Mouse (Mus musculus) forebrain, embryonic 12.5 days (tissue): ENCODE results near the gene Fam227a. TPM values are rescaled to one million over a fixed set of nuclear protein-coding genes. Genes with fewer than 3 reads are reported as not detected.
A peak's percentile ranks its signal among the peaks of the same experiment; 100 is the strongest.
"Not testable (repeated sequence)": the region's sequence is repeated elsewhere in the genome, so short reads cannot be mapped to it uniquely, and the experiment has no call there.

Experiments used
- ATAC-seq: fragments of 200-750 bp; cut with Nextera tagmentation; 2 replicates; pipeline ENCODE4 v1.8.0; 2017; ENCODE audit warnings: moderate TSS enrichment; ENCODE audit not compliant: low FRiP score
- H3K27ac ChIP-seq: fragments of 300-500 bp; sonication (generic); 2 replicates; pipeline ENCODE4 v1.5.1; 2016; ENCODE audit warnings: mild to moderate bottlenecking
- H3K27me3 ChIP-seq: fragments of 300-500 bp; sonication (generic); 2 replicates; pipeline ENCODE4 v1.6.1; 2016; ENCODE audit warnings: mild to moderate bottlenecking
- H3K36me3 ChIP-seq: fragments of 300-500 bp; sonication (generic); replicated peaks from 2 replicates; pipeline ENCODE4 v1.6.1; 2016; ENCODE audit warnings: mild to moderate bottlenecking
- H3K4me1 ChIP-seq: fragments of 300-500 bp; sonication (generic); 2 replicates; pipeline ENCODE4 v1.6.1; 2016
- H3K4me2 ChIP-seq: fragments of 300-500 bp; sonication (generic); 2 replicates; pipeline ENCODE4 v1.6.1; 2016; ENCODE audit warnings: mild to moderate bottlenecking, moderate library complexity
- H3K4me3 ChIP-seq: fragments of 300-500 bp; sonication (generic); replicated peaks from 2 replicates; pipeline ENCODE4 v1.5.1; 2016; ENCODE audit warnings: mild to moderate bottlenecking
- H3K9ac ChIP-seq: fragments of 300-500 bp; sonication (generic); 2 replicates; pipeline ENCODE4 v1.6.1; 2016; ENCODE audit warnings: mild to moderate bottlenecking
- H3K9me3 ChIP-seq: fragments of 300-500 bp; sonication (generic); 2 replicates; pipeline ENCODE4 v1.6.1; 2016
- whole genome bisulfite sequencing: fragments of 180-500 bp; shearing (Covaris S2); methylation state at CpG from one replicate; pipeline ENCODE4 v1.1.7; 2016; 5-methylcytosine and 5-hydroxymethylcytosine counted together
- polyA plus RNA-seq: library from polyadenylated mRNA; unstranded; fragments of >200 nt; fragmentation: Nextera tagmentation; extraction: Ambion mirVana; gene quantifications from 2 replicates; pipeline ENCODE4 v1.2.1, GENCODE M21; 2016

Gene Fam227a
- polyA plus RNA-seq, 1 experiment from 2014 or later: 5.1 TPM

DNA sequence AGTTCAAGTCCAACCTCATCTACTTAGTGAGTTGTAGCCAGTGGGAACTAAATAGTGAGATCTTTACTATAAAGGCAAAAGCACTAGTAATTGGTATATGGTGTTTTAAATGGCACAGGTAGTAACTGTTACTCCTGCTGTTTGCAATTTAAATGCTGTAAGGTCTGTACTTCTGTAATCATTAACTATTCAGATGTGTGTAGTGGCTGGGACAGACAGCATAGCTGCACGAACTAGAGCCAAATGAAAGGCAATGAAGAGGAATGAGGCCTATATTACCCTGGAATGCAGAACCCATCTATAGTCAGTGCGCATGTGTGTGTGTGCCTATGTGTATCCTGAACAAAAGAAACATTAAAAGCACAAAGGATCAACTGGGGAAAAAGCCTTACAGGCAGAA, 19.2 kb upstream of the Fam227a start:
- no peak for ATAC-seq
- peaks cover 50% of the 10 kb centered on the region for H3K36me3 ChIP-seq
- no peak overlapping the region for H3K4me3 ChIP-seq
- H3K9me3 ChIP-seq: no peaks in the 10 kb centered on the region
- 90% methylated on average over 2 of the region's 2 CpGs for WGBS
- H3K4me2 ChIP-seq: no peak overlapping the region
- peaks cover 7% of the 10 kb centered on the region for H3K4me1 ChIP-seq
- no peaks in the 10 kb centered on the region for H3K27me3 ChIP-seq
- H3K9ac ChIP-seq: no peak overlapping the region
- no peak overlapping the region for H3K27ac ChIP-seq

DNA sequence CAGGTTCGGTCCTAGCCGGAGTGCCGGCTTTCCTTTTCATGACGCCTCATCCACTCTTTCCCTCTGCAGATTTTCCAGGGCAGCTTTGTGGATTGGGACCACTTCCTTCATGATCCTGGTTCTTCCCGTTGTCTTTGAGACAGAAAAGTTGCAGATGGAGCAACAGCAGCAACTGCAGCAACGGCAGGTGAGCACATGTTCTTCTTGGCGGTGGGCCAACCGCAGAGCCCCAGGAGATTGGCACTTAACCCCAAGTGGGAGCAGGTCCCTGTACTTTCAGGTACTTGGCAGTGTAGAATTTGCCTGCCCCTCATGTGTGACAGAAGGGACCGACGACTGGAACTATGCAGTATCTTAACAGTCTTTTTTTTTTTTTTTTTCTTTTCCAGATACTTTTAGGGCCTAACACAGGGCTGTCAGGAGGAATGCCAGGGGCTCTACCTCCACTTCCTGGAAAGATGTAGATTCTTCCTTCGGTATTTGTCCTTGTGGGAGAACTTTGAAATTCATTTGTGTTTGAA, 13.1 kb upstream of the Fam227a start:
- not testable (repeated sequence) for H3K27me3 ChIP-seq

DNA sequence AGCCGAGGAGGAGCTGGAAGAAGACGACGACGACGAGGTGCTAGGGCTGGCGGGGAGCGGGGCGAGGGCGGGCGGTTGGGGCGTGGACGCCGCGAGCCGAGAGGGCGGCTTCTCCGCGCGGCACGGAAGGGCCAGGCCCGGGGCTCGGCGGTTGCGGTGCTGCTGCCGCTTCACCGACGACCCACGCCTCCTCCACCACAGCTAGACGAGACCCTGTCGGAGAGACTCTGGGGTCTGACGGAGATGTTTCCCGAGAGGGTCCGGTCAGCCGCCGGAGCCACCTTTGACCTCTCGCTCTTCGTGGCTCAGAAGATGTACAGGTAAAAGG, 12.2 kb upstream of the Fam227a start:
- Histone ChIP-seq H3K9ac (peak overlapping the region; percentile 87), H3K27ac (0 out of 2 replicates have a peak overlapping the region, but pooled peaks have one; percentile 36), H3K4me2 (peak overlapping the region; percentile 90), H3K36me3 (peaks cover 56% of the 10 kb centered on the region), H3K4me3 (peak overlapping the region; percentile 94), H3K27me3 (no peaks in the 10 kb centered on the region), H3K4me1 (peaks cover 6% of the 10 kb centered on the region), H3K9me3 (no peaks in the 10 kb centered on the region)
- ATAC-seq: peak; percentile 73; the same call in 1 of the 2 replicates
- under 1% methylated on average over 37 of the region's 37 CpGs for WGBS

More for the DNA sequence above, 13.1 kb upstream of the Fam227a start:
- H3K4me1 ChIP-seq, ATAC-seq, H3K9ac ChIP-seq, H3K27ac ChIP-seq, H3K9me3 ChIP-seq: not testable (repeated sequence)
- peak overlapping the region; percentile 90 for H3K4me2 ChIP-seq
- H3K36me3 ChIP-seq: peaks cover 58% of the 10 kb centered on the region
- WGBS: 86% methylated on average over 11 of the region's 11 CpGs
- H3K4me3 ChIP-seq: peak overlapping the region; percentile 94

DNA sequence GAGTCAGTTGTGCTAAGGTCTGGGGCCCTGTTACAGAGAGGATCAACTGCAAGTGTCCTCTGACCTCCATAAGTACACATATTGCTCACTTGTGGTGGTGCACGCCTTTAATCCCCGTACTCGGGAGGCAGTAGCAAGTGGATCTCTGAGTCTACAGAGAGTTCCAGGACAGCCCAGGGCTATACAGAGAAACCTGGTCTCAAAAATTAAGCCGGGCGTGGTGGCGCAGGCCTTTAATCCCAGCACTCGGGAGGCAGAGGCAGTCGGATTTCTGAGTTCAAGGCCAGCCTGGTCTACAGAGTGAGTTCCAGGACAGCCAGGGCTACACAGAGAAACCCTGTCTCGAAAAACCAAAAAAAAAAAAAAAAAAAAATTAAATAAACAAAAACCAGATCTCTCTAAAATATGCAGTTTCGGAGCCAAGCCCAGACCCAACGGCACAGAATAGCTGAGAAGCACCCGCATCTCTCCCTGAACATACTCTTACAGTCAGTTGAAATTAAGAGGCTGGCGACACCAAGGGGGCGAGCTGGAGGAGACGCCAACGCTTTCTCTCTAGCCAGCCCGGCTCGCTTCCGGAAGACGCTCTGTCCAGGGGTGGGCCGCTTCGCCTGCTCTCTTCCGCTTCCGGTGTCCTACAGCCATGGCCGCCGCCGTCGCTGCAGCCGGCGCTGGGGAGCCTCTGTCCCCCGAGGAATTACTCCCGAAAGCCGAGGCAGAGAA, 11.7 kb upstream of the Fam227a start, which contains the start of gene Tomm22:
Gene Tomm22, plus strand, starts transcription at position 613 of the 723 bp plus-strand sequence.
- Histone ChIP-seq H3K9ac (peak within 1 kb of the TSS; percentile 87), H3K27ac (0 out of 2 replicates have a peak within 1 kb of the TSS, but pooled peaks have one; percentile 36), H3K4me2 (peak within 1 kb of the TSS; percentile 90), H3K36me3 (peaks cover 56% of the 10 kb centered on the region), H3K27me3 (no peaks in the 10 kb centered on the region), H3K4me3 (peak within 1 kb of the TSS; percentile 94), H3K4me1 (peaks cover 6% of the 10 kb centered on the region), H3K9me3 (no peaks in the 10 kb centered on the region)
- WGBS: 19% methylated on average over 32 of the region's 33 CpGs
- ATAC-seq: peak; percentile 97

DNA sequence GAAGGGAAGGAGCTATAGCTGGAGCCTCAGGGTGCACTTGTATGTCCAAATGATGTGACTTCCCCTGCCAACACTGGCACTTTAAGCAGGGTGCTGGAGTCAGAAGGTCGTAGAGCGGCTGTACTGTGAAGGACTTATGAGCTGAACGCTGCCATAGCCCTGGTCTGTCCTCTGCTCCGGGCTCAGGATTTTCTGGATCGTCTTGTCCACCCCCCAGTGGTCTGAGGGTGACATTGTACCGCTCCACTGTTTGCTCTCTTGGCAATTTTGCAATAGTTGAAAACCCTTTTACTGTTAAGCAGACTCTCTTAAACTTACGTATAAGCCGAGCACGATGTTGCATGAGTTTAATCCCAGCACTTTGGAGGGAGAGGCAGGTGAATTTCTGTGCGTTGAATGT, 10.4 kb upstream of the Fam227a start:
- 78% methylated on average over 10 of the region's 10 CpGs for WGBS
- Histone ChIP-seq H3K27me3 (no peaks in the 10 kb centered on the region), H3K4me1 (peaks cover 6% of the 10 kb centered on the region), H3K36me3 (peaks cover 44% of the 10 kb centered on the region), H3K4me3 (no peak overlapping the region), H3K9me3 (no peaks in the 10 kb centered on the region), H3K27ac (no peak overlapping the region), H3K9ac (no peak overlapping the region), H3K4me2 (no peak overlapping the region)
- ATAC-seq: no peak

DNA sequence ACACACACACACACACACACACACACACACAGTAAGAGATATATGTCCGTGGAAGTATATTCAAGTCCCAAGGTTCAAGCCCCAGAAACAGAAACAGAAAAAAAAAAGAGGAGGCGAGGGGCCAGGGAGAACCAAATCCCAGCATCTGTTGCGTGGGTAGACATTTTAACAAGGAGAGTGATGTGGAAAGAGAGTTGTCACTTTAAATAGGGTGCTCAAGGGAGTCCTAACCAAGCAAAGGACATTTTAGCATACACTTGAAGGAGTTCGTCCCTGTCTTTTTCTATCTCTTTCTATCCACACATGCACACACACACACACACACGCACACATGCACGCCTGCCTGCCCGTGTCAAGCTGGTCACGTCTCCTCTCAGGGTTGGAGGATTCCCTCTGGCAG, 5.9 kb upstream of the Fam227a start:
- ATAC-seq: no peak
- WGBS: 95% methylated on average over 8 of the region's 8 CpGs
- no peak overlapping the region for H3K4me2 ChIP-seq
- no peaks in the 10 kb centered on the region for H3K27me3 ChIP-seq
- no peak overlapping the region for H3K9ac ChIP-seq
- H3K4me1 ChIP-seq: peaks cover 5% of the 10 kb centered on the region
- H3K4me3 ChIP-seq: no peak overlapping the region
- no peak overlapping the region for H3K27ac ChIP-seq
- H3K36me3 ChIP-seq: peaks cover 37% of the 10 kb centered on the region
- no peaks in the 10 kb centered on the region for H3K9me3 ChIP-seq

DNA sequence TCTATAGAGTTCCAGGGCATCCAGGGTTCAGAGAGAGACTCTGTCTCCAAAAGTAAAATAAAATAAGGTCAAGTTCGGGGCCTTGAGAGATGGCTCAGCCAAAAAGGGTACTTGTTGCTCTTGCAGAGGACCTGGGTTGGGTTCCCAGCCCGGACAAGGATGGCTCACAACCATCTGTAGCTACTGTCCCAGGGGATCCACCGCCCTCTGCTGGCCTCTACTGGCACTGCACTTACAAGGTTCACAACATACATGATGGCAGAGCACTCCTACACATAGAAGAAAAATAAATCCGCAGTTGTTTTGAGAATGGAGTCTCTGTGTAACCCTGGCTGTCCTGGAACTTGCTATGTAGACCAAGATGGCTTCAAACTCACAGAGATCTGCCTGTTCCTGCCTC, 3.1 kb upstream of the Fam227a start:
- Histone ChIP-seq H3K4me3 (no peak overlapping the region), H3K27me3 (no peaks in the 10 kb centered on the region), H3K36me3 (peaks cover 22% of the 10 kb centered on the region), H3K4me2 (no peak overlapping the region), H3K9ac (no peak overlapping the region), H3K4me1 (peaks cover 12% of the 10 kb centered on the region), H3K27ac (no peak overlapping the region), H3K9me3 (no peaks in the 10 kb centered on the region)
- 72% methylated on average over 4 of the region's 4 CpGs for WGBS
- ATAC-seq: no peak

DNA sequence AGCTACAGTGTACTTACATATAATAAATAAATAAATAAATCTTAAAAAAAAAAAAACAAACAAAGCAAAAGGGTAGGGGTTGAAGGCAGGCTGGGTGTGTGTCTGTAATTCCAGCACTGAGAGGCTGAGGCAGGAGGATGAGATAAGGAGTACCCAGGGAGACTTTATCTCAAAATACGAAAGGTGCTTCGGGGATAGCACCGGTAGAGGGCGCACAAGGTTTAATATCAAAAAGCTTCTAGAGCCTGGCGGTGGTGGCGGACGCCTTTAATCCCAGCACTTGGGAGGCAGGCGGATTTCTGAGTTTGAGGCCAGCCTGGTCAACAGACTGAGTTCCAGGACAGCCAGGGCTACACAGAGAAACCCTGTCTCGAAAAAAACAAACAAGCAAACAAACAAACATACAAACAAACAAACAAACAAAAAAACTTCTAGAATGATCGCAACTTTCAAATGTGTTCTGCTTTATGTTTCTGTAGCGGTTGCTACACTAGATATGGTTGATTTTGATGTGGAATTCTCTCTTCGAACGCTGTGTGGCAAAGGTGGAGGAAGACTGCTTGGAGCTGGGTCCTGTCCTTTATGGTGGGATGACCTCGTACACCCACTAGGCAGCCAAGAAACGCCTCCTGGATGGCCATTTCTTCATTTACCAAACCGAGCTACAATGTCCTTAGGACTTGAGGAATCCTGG, 772 bp downstream of the Fam227a start:
- Histone ChIP-seq H3K27me3 (no peaks in the 10 kb centered on the region), H3K27ac (peak overlapping the region; percentile 96), H3K9ac (peak overlapping the region; percentile 89), H3K36me3 (peaks cover 2% of the 10 kb centered on the region; the same call in 1 of the 2 replicates), H3K4me2 (peak overlapping the region; percentile 80), H3K4me1 (peaks cover 12% of the 10 kb centered on the region), H3K4me3 (peak overlapping the region; percentile 78), H3K9me3 (no peaks in the 10 kb centered on the region)
- peak; percentile 15; the same call in 1 of the 2 replicates for ATAC-seq
- WGBS: 3% methylated on average over 16 of the region's 16 CpGs

DNA sequence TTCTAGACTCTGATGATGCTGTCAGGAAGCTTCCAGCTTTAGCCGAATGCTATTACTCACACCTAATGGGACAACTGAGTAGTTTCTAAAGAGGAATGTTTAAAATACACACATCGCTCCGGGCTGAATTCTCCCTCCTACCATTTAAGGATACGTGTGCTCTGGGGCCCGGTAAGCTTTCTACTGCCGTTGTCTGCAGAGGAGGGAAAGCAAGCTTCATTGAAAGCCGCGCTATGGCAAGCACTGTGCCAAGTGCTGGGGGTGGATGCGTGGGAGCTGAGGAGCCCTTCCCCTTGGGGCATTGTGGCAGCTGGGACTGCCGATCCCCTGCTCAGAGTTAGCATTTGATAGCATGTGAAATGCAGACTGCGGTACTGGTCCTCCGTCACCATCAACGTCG, 2.3 kb downstream of the Fam227a start:
- H3K4me1 ChIP-seq: peaks cover 12% of the 10 kb centered on the region
- H3K36me3 ChIP-seq: peaks cover 2% of the 10 kb centered on the region; the same call in 1 of the 2 replicates
- no peak overlapping the region for H3K9ac ChIP-seq
- no peaks in the 10 kb centered on the region for H3K27me3 ChIP-seq
- H3K4me3 ChIP-seq: no peak overlapping the region
- 92% methylated on average over 14 of the region's 14 CpGs for WGBS
- H3K4me2 ChIP-seq: no peak overlapping the region
- H3K9me3 ChIP-seq: no peaks in the 10 kb centered on the region
- H3K27ac ChIP-seq: no peak overlapping the region
- no peak for ATAC-seq

DNA sequence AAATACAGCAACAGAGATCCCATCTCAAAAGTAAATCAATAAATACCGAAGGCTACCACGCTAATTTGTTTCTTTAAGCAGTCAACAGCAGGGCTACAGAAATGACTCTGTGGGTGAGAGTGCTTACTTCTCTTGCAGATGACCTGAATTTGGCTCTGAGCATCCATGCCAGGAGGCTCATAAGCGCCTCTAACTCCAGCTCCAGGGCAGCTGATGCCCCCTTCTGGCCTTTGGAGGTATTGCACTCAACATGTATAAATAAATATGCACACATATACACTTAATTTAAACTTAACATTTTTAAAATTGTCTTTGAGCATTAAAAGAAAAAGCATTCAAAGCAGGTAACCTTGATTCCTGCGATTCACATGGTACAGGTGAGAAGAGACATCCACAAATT, 7.3 kb downstream of the Fam227a start:
- H3K27me3 ChIP-seq: no peaks in the 10 kb centered on the region
- no peak overlapping the region for H3K4me3 ChIP-seq
- H3K9me3 ChIP-seq: no peaks in the 10 kb centered on the region
- H3K4me2 ChIP-seq: no peak overlapping the region
- H3K4me1 ChIP-seq: no peaks in the 10 kb centered on the region
- WGBS: 79% methylated on average over 4 of the region's 4 CpGs
- no peak overlapping the region for H3K27ac ChIP-seq
- no peak overlapping the region for H3K9ac ChIP-seq
- no peak for ATAC-seq
- H3K36me3 ChIP-seq: peaks cover 31% of the 10 kb centered on the region

DNA sequence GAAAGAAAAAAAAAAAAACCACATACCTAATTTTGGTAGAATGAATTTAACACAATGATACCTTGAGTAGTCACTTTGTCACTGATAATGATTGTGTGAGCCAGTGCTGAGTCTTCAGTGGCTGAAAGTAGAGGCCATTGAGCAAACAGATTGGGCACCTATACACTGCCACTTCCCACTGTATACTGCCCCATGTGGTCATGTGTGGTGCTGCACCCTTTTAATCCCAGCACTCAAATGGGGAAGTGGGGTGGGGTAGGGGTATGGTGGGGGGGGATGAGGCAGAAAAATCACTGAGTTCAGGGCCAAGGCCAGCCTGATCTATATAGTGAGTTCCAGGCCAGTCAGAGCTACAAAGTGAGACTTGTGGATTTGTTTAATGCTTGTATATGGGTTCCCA, 8.2 kb downstream of the Fam227a start:
- no peak for ATAC-seq
- H3K36me3 ChIP-seq: peaks cover 31% of the 10 kb centered on the region
- no peaks in the 10 kb centered on the region for H3K4me1 ChIP-seq
- H3K9ac ChIP-seq: no peak overlapping the region
- no peak overlapping the region for H3K4me3 ChIP-seq
- H3K27ac ChIP-seq: no peak overlapping the region
- no peaks in the 10 kb centered on the region for H3K9me3 ChIP-seq
- H3K27me3 ChIP-seq: no peaks in the 10 kb centered on the region
- no peak overlapping the region for H3K4me2 ChIP-seq

DNA sequence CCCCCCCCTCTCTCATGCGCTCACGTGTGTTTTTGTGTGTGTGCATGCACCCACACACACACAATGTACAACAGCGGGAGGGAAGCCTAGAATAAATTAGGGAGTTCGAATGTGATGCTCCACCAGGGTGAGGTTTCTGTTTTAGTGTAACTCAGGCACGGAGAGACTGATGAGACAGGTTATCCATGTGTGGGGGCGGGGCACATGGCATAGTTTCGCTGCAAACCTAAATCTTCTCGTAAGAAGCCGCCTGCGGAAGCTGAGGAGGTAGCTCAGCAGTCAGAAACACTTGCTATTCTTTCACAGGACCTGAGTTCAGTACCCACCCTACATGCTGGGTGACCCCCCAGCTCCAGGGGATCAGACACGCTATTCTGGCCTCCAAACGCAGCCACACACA, 10.6 kb downstream of the Fam227a start:
- H3K9ac ChIP-seq: no peak overlapping the region
- peaks cover 44% of the 10 kb centered on the region for H3K36me3 ChIP-seq
- H3K4me2 ChIP-seq: no peak overlapping the region
- no peak overlapping the region for H3K4me3 ChIP-seq
- no peaks in the 10 kb centered on the region for H3K9me3 ChIP-seq
- no peaks in the 10 kb centered on the region for H3K4me1 ChIP-seq
- ATAC-seq: no peak
- no peaks in the 10 kb centered on the region for H3K27me3 ChIP-seq
- no peak overlapping the region for H3K27ac ChIP-seq
- 93% methylated on average over 12 of the region's 12 CpGs for WGBS
